Mouse (Mus musculus): ENCODE results near the gene Erich3.
"Not testable (repeated sequence)": the region's sequence is repeated elsewhere in the genome, so short reads cannot be mapped to it uniquely, and the experiment has no call there.

Erich3 gene

GRCm38 (mm10) chr3:154663545-154663944, at the start of gene Erich3:
TSS of gene Erich3 (plus strand) at chr3:154663859.
- DNase-seq (ENCODE audit: low spot score): no peak

GRCm38 (mm10) chr3:154614771-154615170, 48.9 kb upstream of the Erich3 start:
- DNase-seq (ENCODE audit: low spot score): no peak

GRCm38 (mm10) chr3:154615304-154615703, 48.4 kb upstream of the Erich3 start:
- DNase-seq (ENCODE audit: low spot score): no peak

- no peak for DNase-seq (ENCODE audit: low spot score)
Observed at GRCm38 (mm10) chr3:154616106-154616505, 47.6 kb upstream of the Erich3 start.

- DNase-seq (ENCODE audit: low spot score): no peak
Observed at GRCm38 (mm10) chr3:154628284-154628683, 35.4 kb upstream of the Erich3 start.

GRCm38 (mm10) chr3:154631281-154631680, 32.4 kb upstream of the Erich3 start:
- not testable (repeated sequence) for DNase-seq (ENCODE audit: low spot score)

- no peak for DNase-seq (ENCODE audit: low spot score)
Observed at GRCm38 (mm10) chr3:154633091-154633490, 30.6 kb upstream of the Erich3 start.

GRCm38 (mm10) chr3:154646638-154647442, 16.8 kb upstream of the Erich3 start:
- no peak for DNase-seq (ENCODE audit: low spot score)

GRCm38 (mm10) chr3:154647443-154647780, 16.2 kb upstream of the Erich3 start:
- no peak for DNase-seq (ENCODE audit: low spot score)

GRCm38 (mm10) chr3:154649411-154650285, 14.0 kb upstream of the Erich3 start:
- DNase-seq (ENCODE audit: low spot score): no peak

GRCm38 (mm10) chr3:154651192-154651821, 12.4 kb upstream of the Erich3 start:
- DNase-seq (ENCODE audit: low spot score): no peak

- DNase-seq (ENCODE audit: low spot score): peak; percentile 14
Observed at GRCm38 (mm10) chr3:154652581-154653420, 10.9 kb upstream of the Erich3 start.

GRCm38 (mm10) chr3:154653454-154653853, 10.2 kb upstream of the Erich3 start:
- DNase-seq (ENCODE audit: low spot score): no peak

GRCm38 (mm10) chr3:154654284-154654683, 9.4 kb upstream of the Erich3 start:
- DNase-seq (ENCODE audit: low spot score): no peak

GRCm38 (mm10) chr3:154654901-154655300, 8.8 kb upstream of the Erich3 start:
- no peak for DNase-seq (ENCODE audit: low spot score)

GRCm38 (mm10) chr3:154655711-154656110, 7.9 kb upstream of the Erich3 start:
- no peak for DNase-seq (ENCODE audit: low spot score)

- peak; percentile 1 for DNase-seq (ENCODE audit: low spot score)
Observed at GRCm38 (mm10) chr3:154663976-154664581, 420 bp downstream of the Erich3 start.

- DNase-seq (ENCODE audit: low spot score): no peak
Observed at GRCm38 (mm10) chr3:154664636-154665035, 977 bp downstream of the Erich3 start.

- DNase-seq (ENCODE audit: low spot score): no peak
Observed at GRCm38 (mm10) chr3:154668485-154668884, 4.8 kb downstream of the Erich3 start.

GRCm38 (mm10) chr3:154670584-154670983, 6.9 kb downstream of the Erich3 start:
- no peak for DNase-seq (ENCODE audit: low spot score)

- DNase-seq (ENCODE audit: low spot score): no peak
Observed at GRCm38 (mm10) chr3:154671013-154671412, 7.4 kb downstream of the Erich3 start.

Measured in lung, postnatal 25 days (tissue).